Mouse (Mus musculus): ENCODE measurements around the gene Coq9.

The Coq9 gene

DNA sequence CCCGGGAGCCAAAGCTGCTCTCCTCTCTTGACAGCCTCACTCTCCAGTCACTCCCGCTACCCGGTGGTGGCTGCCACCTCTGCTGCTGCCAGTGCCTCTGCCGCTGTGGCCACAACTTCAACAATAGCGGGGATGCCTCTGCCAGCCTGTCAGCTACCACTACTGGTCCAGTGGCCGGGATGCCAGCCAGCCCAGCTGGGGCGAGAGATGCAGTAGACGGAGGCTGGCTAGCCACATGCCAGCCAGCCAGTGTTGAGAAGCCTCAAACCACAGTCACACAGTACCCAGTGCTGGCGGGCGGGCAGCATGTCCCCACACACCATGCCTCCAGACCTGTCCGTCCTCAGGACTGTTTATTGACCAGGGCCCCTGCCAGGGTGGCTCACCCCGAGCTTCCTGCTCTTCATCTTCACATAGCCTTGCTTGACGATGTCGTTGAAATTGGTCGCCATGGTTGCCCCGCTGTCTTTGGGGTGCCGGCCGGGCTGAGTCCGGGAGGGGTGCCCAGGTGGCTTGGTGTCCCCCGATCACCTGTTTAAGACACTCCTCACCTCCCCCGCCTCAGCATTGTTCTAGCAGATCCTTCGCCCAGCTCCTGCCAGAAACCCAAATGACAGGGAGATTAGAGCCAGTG lies 32.5 kb downstream of the Coq9 start:
- DNase-seq = no peak

DNA sequence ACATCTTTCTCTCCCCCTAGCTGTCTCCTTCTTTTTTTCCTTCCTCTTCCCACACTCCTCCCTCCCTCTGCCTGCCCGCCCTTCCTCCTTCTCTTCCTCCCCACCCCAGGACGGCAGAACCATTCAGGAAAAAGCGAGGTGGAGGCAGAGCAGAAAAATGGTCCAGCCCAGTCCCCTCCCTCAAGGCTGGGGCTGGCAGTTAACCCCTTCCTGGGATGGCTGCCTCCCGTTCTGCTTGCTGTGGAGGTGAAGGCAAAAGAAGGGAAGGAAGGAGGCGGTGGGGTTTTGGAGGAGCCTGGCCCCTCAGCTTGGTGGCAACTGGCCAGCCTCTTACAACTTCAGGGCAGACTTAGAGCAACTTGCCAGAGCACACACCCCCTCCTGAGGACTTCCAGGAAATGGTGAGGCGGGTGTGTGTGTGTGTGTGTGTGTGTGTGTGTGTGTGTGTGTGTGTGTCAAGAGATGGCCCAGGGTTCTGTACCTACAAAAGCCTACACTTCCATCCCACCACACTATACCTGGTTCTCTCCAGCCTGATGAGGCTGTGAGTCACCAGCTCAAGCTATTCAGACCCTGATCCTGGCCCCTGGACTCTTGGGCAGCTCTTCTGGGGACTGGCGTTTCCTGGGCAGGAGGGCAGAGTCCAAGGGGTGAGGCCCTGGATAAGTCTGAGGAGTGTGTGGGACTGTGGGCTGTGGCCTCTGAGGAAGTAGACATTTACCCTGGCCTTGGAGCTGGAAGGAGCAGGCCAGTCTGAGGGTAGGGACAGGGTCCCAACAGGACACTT lies 33.2 kb downstream of the Coq9 start:
- DNase-seq = no peak

DNA sequence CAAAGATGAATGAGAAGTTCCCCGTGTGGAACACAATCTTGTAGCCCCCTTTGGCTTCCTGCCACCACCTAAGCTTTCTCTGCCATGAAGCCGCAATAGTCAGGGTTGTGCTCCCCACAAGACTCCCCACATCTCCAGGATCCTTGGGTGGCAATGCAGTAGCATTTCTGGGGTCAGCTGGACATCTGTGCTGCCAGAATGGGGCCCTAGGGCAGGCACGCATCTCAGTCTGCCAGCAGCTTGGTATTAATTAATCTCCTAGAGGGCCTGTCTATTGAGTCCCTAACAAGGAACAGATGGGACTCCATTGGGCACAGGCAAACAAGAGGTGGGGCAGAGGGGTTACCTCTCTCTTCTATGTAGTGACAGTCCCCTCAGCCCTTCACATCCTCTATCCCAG lies 34.0 kb downstream of the Coq9 start:
- DNase-seq = no peak

DNA sequence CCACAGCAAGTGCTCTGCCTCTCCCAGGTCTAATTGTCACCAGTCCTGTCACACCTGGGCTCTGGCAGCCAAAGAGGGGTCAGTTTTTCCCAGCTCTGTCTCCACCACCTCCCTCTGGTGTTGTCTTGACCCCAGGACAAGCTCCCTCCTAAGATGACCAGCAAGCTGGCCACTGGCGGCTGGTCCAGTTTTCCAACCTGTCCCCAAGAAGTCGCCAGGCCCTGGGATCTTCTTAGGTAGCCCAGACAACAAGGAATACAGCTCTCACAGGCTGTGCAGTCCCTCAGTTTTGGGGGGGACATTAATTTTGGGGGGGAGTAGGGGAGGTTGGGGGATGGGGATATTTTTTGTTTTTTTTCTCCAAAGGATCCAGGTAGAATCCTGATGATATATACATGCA lies 34.5 kb downstream of the Coq9 start:
- no peak for DNase-seq

DNA sequence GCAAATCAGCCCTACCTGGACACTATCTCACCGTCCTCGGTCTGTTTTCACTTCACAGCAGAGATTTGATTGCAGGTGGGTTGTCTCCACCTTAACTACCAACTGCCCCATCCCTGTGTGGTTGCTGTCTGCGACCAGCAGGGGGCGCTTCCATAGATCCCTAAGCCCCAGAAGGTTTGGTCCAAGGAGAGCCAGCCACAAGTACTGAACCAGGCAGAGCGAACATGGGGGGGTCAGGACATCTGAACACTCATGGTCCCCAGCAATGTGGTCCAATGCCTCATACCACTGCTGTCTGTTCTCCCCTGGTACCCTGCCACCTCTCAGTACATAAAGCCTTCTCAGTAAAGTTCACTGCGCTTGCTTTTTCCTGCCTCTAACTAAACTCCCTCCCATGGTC lies 36.2 kb downstream of the Coq9 start:
- peak; percentile 56 to 65 for DNase-seq

DNA sequence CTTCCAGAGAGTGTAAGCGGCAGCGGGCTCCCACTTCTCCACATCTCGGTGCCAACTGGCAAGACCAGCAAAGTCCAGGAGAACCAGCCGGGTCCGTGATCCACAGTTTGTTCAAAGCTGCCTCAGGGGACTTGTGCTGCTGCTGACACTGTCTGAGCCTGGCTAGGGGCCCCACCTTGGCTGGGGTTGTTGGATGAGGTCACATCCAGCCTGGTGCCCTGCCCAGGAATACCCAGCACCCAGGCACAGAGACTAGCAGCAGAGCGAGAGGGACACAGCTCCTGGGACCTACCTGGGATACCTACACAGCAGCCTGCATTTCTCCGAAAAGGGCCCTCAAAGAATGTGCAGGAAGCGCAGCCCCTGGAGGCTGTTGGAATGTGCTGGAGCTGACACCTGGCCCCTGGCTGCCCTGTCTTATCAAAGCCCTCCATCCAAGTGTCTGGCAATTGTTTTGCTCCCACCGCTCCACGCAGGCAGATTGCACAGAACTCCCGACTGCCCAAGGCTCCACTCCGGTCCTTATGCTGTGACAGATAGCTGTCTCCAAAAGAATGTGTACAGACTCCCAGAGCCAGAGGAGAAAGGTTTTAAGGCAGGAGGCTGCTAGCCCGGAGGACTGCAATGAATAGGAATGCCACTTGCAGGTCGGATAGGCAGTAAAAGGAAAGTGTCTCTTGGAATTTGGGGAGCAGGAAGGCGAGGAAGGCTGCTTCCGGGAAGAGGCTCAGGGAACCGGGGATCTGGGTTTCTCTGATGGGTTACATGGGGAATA lies 37.2 kb downstream of the Coq9 start:
- no peak for DNase-seq

DNA sequence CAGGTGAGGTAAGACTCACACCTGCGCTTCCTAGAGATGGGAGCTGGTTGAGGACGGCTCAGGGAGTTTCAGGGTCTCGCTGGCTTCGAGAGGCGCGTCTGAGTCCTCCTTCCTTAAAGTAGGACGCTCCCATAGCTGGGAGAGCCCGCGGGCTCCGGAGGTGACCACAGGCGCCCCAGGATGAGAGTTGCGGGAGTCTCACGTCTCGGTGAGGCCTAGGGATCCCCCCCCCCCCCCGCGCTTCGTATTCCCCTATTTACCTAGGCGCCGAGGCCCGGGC lies 37.7 kb downstream of the Coq9 start:
- no peak for DNase-seq

DNA sequence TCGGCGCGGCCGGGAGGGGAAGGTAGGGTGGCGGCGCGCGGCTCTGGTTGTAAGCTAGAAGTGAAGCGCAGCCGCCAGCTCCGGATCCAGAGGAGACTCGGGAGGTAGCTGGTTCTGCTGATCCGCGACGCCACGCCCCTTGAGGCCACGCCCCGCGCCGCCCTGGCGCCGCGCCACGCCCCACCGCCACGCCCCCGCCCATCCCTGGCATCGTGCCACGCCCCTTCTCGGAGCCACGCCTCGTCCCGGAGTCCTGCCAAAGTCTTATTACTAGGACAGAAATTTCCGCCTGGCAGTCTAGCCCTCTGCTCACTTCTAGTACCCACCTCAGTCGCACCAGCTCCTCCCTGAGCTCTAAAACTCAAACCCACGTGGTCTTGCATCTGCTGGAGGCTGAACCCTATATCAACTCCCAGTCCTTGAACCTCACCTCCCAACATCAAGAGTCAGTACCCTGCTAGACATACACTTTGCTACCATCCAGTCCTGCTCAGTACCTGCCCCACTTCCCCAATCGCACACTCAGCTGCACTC lies 38.1 kb downstream of the Coq9 start, which contains the start of gene Dok4:
Gene Dok4, minus strand, starts transcription at position 134 of the 534 bp plus-strand sequence.
- DNase-seq = peak; percentile 85 to 90

DNA sequence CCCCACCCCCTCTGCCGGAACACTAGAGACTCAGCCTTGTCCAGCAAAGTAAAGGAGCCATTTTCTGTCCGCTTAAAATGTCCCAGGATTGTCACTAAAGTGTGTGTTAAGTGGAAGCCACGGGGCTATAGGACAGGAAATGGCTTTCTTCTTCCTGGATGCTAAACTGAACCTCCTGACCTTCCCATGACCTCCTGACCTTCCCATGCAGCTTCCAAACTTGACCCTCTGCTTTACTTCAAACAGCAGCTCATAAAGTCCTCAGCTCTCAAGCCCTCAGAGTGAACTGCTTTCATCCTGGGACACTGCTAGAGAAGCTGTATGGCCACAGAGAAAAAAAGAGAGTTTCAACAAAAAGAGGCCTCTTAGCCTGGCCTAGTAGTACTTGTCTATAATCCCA lies 38.7 kb downstream of the Coq9 start:
- no peak for DNase-seq

DNA sequence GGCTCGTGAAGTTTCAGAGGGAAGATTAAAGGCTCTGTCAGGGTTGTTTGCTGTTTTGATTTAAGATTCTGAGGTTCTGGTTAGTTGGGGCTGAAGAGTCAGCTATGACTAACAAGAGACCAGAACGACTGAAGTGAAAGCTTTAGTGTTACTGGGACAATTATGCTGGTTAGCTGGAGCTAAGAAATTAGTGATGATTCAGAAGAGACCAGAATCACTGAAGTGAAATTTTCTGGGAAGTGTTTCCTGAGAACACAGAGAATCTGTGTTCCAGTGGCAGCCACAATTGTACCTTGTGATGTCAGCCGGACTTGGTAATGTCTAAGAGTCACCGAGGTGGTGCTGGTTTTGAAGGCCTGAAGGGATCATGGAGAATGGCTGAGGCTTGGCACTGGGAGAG lies 42.6 kb downstream of the Coq9 start:
- DNase-seq = no peak

DNA sequence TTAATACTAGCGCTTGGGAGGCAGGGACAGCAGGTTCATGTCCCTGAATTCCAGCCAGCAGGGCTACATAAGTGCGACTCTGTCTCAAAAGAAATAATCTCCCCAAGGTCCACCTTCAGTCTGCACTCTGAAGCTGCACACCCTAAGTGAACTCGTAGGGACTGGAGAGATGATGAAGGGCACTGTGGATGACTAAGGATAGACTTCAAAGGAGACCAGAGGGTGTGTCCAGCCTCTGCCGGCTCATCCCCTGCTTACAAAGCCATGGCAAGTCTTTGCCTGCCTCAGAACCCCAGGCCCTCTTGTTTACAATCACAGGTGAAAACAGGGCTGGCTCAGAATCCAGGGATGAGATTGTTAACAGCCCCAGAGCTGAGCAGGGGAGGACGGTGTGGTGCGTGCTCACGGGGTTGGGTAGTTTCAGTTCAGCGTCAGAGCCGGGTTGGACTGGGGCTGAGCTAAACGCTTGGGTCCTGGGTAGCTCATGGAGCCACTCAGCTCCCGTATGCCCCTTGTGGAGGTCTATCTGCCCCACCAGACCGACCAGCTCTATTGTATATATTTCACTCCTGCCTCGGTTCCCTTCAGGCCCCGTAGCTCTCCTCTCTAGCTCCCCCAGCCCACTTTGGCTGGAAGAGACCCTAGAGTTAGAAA lies 50.4 kb downstream of the Coq9 start:
- no peak for DNase-seq

DNA sequence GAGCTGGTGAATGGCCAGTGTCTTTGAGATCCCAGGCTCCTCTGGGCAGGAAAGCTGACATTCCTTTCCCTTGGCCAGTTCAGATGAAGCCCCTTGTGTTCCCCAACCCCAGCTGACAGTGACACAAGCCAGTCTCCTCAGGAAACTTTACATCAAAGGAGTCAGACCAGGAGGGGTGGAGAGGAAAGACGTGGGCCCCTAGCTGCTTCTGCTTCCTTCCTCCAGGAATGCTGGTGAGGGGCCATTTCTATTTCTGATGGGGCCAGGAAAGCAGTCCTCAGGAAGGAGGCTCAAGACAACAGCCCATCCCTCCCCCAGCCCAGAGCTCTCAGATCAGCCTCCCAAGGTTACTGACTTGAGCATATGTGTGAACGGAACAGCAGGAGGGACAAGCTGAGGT lies 54.8 kb downstream of the Coq9 start:
- no peak for DNase-seq

DNA sequence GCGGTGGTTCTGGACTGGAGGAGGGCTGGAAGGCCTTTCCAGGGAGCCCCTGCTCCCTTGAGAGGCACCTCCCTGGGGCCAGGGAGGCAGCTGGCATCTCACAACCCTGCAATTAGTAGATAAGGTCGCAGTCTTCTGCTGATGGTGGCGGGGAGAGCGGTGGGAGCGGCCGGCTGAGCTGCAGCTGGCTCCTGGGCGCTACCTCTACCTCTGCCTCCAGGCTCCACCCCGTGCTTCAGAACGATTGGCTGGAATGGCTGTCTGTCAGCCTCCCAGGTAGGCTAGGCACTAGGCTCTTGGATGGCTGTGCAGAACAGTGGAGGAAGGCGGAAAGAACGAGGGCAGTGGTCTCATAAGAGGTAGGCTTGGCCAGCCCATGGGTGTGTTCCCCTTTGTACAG lies 61.1 kb downstream of the Coq9 start:
- no peak for DNase-seq

DNA sequence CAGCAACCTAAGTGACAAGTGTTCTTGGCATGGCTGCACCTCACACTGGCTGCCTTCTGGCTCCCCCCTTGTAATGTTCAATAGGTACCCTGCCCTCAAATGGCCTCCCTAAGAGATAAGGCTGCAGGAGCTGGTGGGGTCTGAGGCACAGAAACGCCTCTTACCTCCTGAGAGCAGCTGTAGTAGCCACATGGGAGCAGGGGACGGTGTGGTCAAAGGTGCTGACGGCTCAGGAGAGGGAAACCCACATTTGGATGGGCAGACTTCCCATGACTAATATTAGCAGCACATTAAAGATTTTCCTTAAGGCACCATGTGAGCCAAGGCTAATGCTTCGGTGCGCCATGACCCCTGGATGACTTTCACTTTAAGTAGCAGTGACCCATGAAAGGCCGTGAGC lies 62.5 kb downstream of the Coq9 start:
- DNase-seq = no peak

DNA sequence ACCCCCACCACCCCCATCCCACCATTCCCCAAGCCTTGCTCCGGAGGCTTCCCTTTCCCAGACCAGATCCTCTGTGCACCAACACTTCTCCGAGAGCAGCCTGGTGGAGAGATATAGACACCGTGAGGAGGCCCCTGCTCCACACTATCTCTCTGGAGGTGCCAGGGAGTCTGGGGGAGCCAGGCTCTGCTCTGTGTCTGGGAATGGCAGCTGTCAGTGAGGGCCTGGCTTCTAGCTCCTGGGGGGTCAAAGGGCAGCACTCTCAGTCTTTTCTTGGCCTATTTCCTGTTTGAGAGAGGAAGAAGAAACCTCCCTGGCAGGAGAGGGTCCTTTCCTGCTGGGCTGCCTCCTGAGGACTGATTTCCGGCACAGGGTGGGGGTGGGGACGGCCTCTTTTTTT lies 62.9 kb downstream of the Coq9 start:
- no peak for DNase-seq

DNA sequence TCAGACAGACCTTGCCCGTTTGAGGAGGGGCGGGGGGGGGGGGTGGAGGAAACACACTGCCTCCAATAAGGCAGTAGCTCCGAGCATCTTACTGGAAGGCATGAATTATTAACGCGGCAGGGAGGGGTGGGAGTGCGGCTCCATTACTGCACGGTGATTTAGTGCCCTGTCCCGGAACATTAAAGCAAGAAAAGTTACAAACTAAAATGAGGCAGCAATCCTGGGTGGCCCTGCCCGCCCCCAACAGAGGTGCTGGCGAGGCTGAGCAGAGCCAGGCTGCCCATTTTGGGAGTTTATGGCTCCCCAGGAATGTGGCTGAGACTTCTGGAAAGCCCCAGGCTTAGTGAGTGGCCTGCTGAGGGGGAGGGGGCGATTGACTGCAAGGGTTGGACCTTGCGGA lies 65.6 kb downstream of the Coq9 start:
- no peak for DNase-seq
